Mouse (Mus musculus): ENCODE measurements at regions not wholly inside any gene's neighbourhood (a gene's known extent, or its start where the extent isn't known, plus 50 kb on each side); places are given as distances from the start of the nearest gene placed in this dataset.

DNA sequence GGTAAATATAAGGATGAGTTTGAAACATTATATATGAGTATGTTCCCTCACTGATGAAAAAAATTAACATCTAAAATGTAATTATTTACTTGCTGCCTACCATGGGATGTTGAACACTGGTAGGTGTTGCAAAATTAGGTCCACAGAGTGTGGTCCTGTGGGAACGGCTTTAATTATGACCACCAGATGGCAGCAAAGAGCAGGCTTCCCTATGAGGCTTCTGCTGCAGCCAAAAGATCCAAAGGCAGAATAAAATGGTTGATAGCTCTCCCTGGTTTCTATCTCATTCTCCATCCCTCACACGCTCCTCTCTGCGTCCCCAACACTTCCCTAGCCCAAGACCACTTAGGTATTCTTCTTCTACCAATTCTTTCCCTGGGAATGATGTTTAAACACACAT, 54.6 kb upstream of the Cit start:
- DNase-seq, result peak; percentile 75

All from embryo, embryonic 11 days (tissue).